Mouse (Mus musculus) left cerebral cortex, adult 2 months (tissue): ENCODE results near the gene Slc17a5. TPM values are rescaled to one million over a fixed set of nuclear protein-coding genes. Genes with fewer than 3 reads are reported as not detected.

Experiments
- DNase-seq, 2 experiments: peaks; one replicate each; pipeline ENCODE4 v3.0.0; 2021 to 2022; ENCODE audit warnings: low spot score in 2 of 2, mixed read lengths in 1 of 2; ENCODE audit errors: extremely low spot score in 1 of 2
- H3K27ac ChIP-seq: fragments of 200-600 bp; 2 replicates; pipeline ENCODE4 v1.8.1; 2022
- H3K4me3 ChIP-seq: fragments of 200-600 bp; 2 replicates; pipeline ENCODE4 v1.8.1; 2022
- CTCF ChIP-seq: fragments of 200-600 bp; IDR thresholded peaks from 2 replicates; pipeline ENCODE4 v1.8.1; 2022; ENCODE audit warnings: antibody characterized with exemption, mild to moderate bottlenecking, moderate library complexity
- intact Hi-C: fragments of 180-260 bp; cut with DNase I; formaldehyde crosslinking; loops from one replicate; pipeline ENCODE4 v1.15.1; 2025
- total RNA-seq, 2 experiments: library from RNA; stranded (reverse); gene quantifications; 2 replicates each; pipeline ENCODE4 v1.2.3; 2021

Slc17a5 gene
- total RNA-seq, 2 experiments from 2014 or later: 16.1 to 17.3 TPM

DNA sequence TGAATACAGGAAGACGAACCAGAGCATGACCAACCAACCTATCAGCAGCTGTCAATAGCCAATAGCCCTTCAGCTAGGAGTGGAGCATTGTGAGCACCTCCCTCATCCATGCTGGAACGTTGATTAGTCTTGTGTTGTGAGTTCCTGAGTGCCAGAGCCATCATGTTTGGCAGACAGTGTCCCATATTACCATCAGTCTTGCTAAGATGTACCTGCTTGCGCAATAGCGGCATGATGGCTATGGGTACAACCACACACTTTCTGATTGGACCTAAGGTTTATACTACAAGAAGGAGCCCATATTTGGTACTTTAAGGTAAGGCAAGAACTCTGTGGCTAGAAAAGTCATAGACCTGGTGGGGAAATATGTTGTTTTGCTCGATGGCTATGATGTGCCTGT lies 76.1 kb downstream of the Slc17a5 start:
- H3K27ac ChIP-seq: no peak overlapping the region
- no peak overlapping the region for H3K4me3 ChIP-seq
- intact Hi-C loops: no loop called here
- TF ChIP-seq CTCF: no peak
- DNase-seq: no peak

DNA sequence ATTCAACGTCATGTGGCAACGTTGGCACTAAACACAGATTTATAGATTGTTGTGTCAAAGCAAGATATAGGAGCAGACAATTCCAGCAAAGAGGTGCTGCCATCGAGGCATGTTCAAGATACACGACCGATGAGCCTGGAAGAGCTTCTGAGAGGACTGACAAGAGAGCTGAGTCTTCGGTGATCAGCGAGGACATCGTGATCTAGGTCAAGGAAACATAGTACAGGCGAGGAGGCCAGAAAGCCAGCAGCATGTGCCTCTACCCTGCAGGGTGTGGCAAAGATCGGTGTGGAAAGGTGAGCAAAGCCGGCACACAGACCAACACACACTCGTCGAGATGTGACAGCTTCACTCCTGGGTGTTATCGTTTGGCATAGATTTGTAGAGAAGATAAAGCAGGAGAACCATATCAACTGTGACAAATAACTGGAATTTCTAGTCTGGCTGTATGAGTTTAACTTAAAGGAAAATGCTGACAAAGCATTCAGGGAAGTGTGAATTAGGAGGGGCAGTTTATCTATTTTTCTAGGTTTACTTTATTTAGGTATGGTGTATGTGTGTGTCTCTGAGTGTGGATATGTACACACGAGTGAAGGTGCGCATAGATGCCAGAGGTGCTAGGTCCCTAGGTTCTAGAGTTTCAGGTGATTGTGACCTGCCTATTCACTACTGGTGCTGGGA lies 79.6 kb downstream of the Slc17a5 start:
- intact Hi-C loops: no loop called here
- Histone ChIP-seq H3K4me3 (no peak overlapping the region), H3K27ac (no peak overlapping the region)
- no peak for DNase-seq
- TF ChIP-seq CTCF: no peak

DNA sequence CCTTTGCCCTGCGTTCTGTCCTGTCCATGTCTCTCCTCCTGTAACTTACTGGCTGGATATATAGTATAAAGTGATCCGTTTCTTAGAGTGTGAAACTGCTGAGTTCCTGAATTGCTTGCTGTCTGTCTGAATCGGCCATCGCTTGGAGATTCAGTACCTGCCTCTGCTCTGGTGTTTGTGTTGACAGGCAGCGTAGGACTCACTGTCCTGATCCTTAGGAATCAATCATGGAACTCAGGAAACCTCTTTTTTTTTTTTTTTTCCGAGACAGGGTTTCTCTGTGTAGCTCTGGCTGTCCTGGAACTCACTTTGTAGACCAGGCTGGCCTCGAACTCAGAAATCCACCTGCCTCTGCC lies 81.1 kb downstream of the Slc17a5 start:
- no peak for DNase-seq
- H3K27ac ChIP-seq: no peak overlapping the region
- intact Hi-C loops: no loop called here
- no peak overlapping the region for H3K4me3 ChIP-seq
- TF ChIP-seq CTCF: no peak

DNA sequence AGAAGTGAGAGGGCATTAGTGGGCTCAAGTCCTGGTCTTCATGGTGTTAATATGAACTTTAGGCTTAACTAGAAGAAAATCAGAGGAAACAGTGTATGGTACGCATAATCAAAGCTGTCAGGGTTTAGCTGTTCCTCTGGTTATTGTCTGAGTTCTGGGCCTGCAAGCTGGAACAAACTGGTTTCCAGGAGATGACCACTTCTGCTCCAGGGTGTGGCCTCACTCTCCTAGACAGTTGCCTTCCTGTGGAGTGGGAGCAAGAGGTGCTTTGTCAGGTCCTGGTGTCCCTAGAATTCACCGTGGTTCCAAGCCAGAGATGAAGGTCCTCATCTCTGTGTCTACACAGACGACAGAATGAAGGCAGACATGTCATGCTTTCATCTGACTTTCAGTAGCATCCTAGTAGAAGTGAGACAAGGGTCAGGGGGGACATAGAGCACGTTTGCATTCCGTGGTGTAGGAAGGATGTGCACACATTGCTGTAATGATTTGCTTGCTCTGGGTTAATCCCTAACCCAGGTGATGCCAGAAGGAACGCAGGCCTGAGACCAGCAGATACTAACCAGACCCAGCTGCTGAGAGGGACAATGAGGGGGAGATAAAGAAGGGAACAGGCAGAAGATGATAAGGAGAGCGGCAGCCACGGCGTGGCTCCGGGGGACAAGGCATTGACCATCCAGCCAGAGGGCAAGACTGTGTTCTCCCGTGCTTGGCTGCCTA lies 81.7 kb downstream of the Slc17a5 start:
- H3K4me3 ChIP-seq: no peak overlapping the region
- H3K27ac ChIP-seq: no peak overlapping the region
- TF ChIP-seq CTCF: no peak
- intact Hi-C loops: no loop called here
- DNase-seq: no peak

DNA sequence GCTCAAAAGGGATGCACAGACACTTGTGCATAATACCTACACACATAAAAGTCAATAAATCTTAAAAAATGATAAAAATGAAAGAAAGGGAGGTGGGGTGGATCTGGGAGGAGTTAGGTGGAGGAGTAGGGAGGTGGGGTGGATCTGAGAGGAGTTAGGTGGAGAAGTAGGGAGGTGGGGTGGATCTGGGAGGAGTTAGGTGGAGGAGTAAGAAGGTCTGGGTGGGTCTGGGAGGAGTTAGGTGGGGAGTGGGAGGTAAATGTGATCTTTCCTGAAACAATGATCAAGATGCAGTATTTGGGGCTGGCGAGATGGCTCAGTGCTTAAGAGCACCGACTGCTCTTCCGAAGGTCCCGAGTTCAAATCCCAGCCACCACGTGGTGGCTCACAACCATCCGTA lies 82.6 kb downstream of the Slc17a5 start:
- no peak for TF ChIP-seq CTCF
- H3K4me3 ChIP-seq: no peak overlapping the region
- intact Hi-C loops: no loop called here
- H3K27ac ChIP-seq: no peak overlapping the region
- DNase-seq: no peak

DNA sequence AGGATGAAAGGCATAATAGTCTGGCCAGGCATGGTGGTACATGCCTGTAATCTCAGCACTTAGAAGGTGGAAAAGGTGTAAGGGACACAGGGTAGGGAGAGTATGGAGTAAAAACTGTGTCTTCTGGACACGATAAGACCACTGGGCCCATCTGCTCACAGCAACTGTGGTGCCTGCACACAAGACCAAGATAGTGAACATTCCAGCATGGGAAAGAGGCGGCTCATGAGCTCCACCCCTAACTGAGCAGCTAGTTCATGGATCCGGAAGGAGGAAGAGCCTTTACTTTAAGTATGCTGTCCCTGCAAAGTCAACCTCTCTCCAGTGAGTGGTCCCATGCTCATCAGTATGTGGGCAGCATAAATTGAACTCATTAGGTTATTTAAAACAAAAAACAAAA lies 83.2 kb downstream of the Slc17a5 start:
- no peak for TF ChIP-seq CTCF
- Histone ChIP-seq H3K27ac (no peak overlapping the region), H3K4me3 (no peak overlapping the region)
- intact Hi-C loops: no loop called here
- DNase-seq: no peak

DNA sequence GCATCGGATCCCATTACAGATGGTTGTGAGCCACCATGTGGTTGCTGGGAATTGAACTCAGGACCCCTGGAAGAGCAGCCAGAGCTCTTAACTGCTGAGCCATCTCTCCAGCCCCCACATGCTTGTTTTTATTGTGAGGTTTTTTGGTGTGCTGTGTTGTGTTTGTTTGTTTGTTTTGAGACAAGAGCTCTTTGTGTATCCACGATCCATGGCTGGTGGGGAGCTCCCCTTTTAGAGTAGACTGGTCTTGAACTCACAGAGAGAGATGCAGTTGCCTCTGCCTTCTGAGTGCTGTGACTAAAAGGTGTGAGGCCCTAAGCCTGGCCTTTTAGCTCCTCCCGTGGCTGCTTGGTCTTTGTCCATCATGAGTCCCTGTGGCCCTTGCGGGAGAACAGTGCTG lies 83.7 kb downstream of the Slc17a5 start:
- DNase-seq: no peak
- Histone ChIP-seq H3K4me3 (no peak overlapping the region), H3K27ac (no peak overlapping the region)
- no peak for TF ChIP-seq CTCF
- intact Hi-C loops: no loop called here

DNA sequence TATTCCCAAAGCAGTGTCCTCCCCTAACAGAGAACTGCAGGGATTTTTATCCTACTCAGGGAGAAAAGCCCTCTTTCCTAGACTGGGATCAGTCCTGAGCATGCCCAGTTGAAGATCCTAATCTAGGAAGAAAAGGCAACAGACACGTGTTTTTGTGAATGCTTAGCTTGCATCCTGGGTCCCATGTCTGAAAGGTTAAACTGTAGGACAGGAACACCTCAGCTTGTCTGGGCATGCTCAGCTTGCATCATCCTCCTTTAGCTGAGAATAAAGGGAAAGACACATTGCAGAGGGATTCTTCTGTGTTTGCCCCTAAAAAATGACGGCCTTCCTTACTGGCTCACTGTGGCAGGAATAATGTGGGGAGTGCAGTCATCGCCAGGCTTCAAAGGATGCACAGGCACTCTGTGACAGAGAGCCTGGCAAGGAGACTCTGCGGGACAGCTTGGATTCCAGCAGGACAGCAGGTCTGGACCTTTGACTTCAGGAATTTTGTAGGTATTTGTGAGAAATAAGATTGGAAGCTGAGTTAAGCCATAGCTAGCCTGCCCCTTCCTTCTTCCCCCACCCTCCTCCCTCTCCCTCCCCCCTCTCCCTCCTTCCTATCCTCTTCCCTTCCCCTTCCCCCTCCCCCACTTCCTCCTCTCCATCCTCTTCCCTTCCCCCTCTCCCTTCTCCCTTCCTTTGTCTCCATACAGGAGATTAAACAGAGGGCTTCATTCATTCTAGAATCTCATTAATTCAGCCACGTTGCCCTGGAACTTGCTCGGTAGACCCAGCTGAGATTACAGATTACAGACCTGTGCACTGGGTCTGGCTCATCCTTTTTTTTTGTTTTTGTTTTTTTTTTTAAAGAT lies 84.4 kb downstream of the Slc17a5 start:
- DNase-seq: no peak
- intact Hi-C loops: no loop called here
- no peak for TF ChIP-seq CTCF
- peak overlapping the region; percentile 63; the same call in 1 of the 2 replicates for H3K27ac ChIP-seq
- H3K4me3 ChIP-seq: no peak overlapping the region

DNA sequence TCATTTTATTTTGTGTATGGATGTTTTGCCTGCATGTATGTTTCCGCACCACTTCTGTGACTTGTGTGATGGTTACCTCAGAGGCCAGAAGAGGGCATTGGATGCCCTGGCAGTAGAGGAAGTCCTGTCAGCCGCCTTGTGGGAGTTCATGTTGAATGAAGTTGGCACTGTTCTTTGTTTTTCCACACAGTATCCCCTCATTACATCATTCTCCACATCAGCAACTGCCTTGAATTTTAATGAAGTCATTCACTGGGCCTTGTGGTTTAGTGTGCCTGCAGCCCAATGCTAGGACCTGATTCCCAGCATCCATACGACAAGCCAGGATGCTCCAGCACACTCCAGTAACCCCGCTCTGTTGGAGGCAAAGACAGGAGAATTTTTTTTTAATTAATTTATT lies 86.6 kb downstream of the Slc17a5 start:
- DNase-seq: no peak
- no peak; the same call in none of the 2 replicates for TF ChIP-seq CTCF
- Histone ChIP-seq H3K27ac (no peak overlapping the region), H3K4me3 (no peak overlapping the region)
- intact Hi-C loops: no loop called here

DNA sequence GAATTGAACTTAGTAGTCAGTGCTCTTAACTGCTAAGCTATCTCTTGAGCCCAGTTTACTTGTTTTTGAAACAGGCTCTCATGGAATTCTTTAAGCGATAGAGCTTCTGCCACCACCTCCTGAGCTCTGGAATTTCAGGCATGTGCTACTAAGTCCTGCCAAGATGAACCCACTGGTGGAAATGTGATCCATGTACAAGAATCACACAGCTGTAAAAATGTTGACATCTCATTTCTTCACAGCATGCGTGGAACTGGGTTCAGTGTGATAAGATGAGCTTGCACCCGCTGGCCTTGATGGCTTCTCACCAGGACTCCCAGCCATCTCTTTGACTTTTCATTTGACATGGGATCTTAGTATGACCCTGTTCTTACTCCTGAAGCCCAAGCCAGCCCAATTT lies 87.5 kb downstream of the Slc17a5 start:
- H3K27ac ChIP-seq: no peak overlapping the region
- DNase-seq: no peak
- TF ChIP-seq CTCF: no peak
- no peak overlapping the region for H3K4me3 ChIP-seq
- intact Hi-C loops: no loop called here

DNA sequence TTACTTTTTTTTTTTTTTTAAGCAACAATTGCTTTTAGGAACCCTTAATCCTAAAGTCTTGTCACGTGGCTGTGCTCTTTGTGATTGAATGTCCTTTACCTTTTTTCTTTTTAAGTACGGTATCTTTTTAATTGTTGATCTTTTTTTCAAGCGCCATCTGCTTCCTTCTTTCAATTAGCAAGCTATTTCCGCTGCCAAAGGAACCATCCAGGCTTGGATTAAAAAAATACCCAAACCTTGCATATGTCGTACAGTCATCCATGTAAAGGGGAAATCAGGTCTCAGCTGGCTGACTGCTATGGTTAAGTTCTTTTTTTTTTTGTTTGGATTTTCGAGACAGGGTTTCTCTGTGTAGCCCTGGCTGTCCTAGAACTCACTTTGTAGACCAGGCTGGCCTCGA lies 94.7 kb downstream of the Slc17a5 start:
- intact Hi-C loops: no loop called here
- TF ChIP-seq CTCF: no peak

DNA sequence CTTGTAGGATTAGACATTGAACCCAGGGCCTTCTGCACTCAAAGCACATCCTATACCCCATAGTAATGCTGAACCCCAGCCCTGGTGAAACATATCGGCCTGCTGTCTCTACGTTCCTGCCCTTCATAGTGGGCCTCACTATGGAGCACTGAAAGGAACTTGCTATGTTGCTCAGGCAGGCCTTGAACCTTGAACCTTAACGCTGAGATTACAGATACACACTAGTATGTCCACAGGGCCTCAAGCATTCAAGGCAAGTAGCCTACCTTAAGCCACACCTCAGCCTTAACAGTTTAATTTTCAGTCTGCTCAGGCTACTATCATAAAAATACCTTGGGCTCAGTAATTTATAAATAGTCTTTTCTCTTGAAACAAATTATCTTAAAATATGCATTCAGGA lies 95.6 kb downstream of the Slc17a5 start:
- Histone ChIP-seq H3K4me3 (no peak overlapping the region), H3K27ac (no peak overlapping the region)
- no peak for TF ChIP-seq CTCF
- DNase-seq: no peak
- intact Hi-C loops: no loop called here

More for the DNA sequence above, 94.7 kb downstream of the Slc17a5 start:
- Histone ChIP-seq H3K4me3 (no peak overlapping the region), H3K27ac (no peak overlapping the region)
- no peak for DNase-seq
